Mouse (Mus musculus): ENCODE results near the gene C77080. TPM values are rescaled to one million over a fixed set of nuclear protein-coding genes. Genes with fewer than 3 reads are reported as not detected.

Gene C77080
- polyA plus RNA-seq, 1 experiment from 2014 or later: 4.3 TPM

GRCm38 (mm10) chr4:129263225-129264021 is 2.2 kb upstream of the C77080 start:
- DNase-seq (ENCODE audit: low spot score): no peak
- Histone ChIP-seq H3K36me3 (ENCODE audit: control insufficient read depth, insufficient read depth, low read length) (no peaks in the 10 kb centered on the region), H3K9ac (ENCODE audit: low read length) (0 out of 2 replicates have a peak overlapping the region, but pooled peaks have one; percentile 10), H3K4me2 (ENCODE audit: low read depth) (no peak overlapping the region), H3K27ac (ENCODE audit: low read depth, low read length) (no peak overlapping the region), H3K9me3 (ENCODE audit: control insufficient read depth, low read length) (no peaks in the 10 kb centered on the region), H3K27me3 (ENCODE audit: control insufficient read depth, insufficient read depth, low read length) (no peaks in the 10 kb centered on the region), H3K4me3 (ENCODE audit: low read depth, low read length) (no peak overlapping the region), H3K4me1 (ENCODE audit: control insufficient read depth, insufficient read depth, low read length) (peaks cover 8% of the 10 kb centered on the region)
- no peak for ATAC-seq (ENCODE audit: insufficient read depth, low FRiP score, low TSS enrichment)
- 36% methylated on average over 19 of the region's 19 CpGs for WGBS

GRCm38 (mm10) chr4:129260678-129261077 is 526 bp downstream of the C77080 start:
- WGBS: 25% methylated on average over 6 of the region's 6 CpGs
- Histone ChIP-seq H3K4me3 (ENCODE audit: low read depth, low read length) (no peak overlapping the region), H3K27me3 (ENCODE audit: control insufficient read depth, insufficient read depth, low read length) (no peaks in the 10 kb centered on the region), H3K4me1 (ENCODE audit: control insufficient read depth, insufficient read depth, low read length) (peaks cover 10% of the 10 kb centered on the region), H3K9me3 (ENCODE audit: control insufficient read depth, low read length) (no peaks in the 10 kb centered on the region), H3K36me3 (ENCODE audit: control insufficient read depth, insufficient read depth, low read length) (no peaks in the 10 kb centered on the region), H3K27ac (ENCODE audit: low read depth, low read length) (no peak overlapping the region), H3K4me2 (ENCODE audit: low read depth) (no peak overlapping the region), H3K9ac (ENCODE audit: low read length) (0 out of 2 replicates have a peak overlapping the region, but pooled peaks have one; percentile 1)
- no peak for ATAC-seq (ENCODE audit: insufficient read depth, low FRiP score, low TSS enrichment)
- no peak for DNase-seq (ENCODE audit: low spot score)

GRCm38 (mm10) chr4:129259101-129259500 is 2.1 kb downstream of the C77080 start:
- Histone ChIP-seq H3K4me2 (ENCODE audit: low read depth) (no peak overlapping the region), H3K27ac (ENCODE audit: low read depth, low read length) (no peak overlapping the region), H3K9ac (ENCODE audit: low read length) (no peak overlapping the region), H3K36me3 (ENCODE audit: control insufficient read depth, insufficient read depth, low read length) (no peaks in the 10 kb centered on the region), H3K27me3 (ENCODE audit: control insufficient read depth, insufficient read depth, low read length) (no peaks in the 10 kb centered on the region), H3K9me3 (ENCODE audit: control insufficient read depth, low read length) (no peaks in the 10 kb centered on the region), H3K4me1 (ENCODE audit: control insufficient read depth, insufficient read depth, low read length) (peaks cover 10% of the 10 kb centered on the region), H3K4me3 (ENCODE audit: low read depth, low read length) (no peak overlapping the region)
- 75% methylated on average over 4 of the region's 4 CpGs for WGBS
- no peak for DNase-seq (ENCODE audit: low spot score)
- ATAC-seq (ENCODE audit: insufficient read depth, low FRiP score, low TSS enrichment): no peak

GRCm38 (mm10) chr4:129256450-129257380 is 4.5 kb downstream of the C77080 start:
- Histone ChIP-seq H3K4me1 (ENCODE audit: control insufficient read depth, insufficient read depth, low read length) (peaks cover 6% of the 10 kb centered on the region), H3K4me2 (ENCODE audit: low read depth) (no peak overlapping the region), H3K9ac (ENCODE audit: low read length) (no peak overlapping the region), H3K4me3 (ENCODE audit: low read depth, low read length) (no peak overlapping the region), H3K9me3 (ENCODE audit: control insufficient read depth, low read length) (no peaks in the 10 kb centered on the region), H3K36me3 (ENCODE audit: control insufficient read depth, insufficient read depth, low read length) (no peaks in the 10 kb centered on the region), H3K27me3 (ENCODE audit: control insufficient read depth, insufficient read depth, low read length) (no peaks in the 10 kb centered on the region), H3K27ac (ENCODE audit: low read depth, low read length) (0 out of 2 replicates have a peak overlapping the region, but pooled peaks have one; percentile 11)
- WGBS: 32% methylated on average over 8 of the region's 8 CpGs
- DNase-seq (ENCODE audit: low spot score) (peak; percentile 45), ATAC-seq (ENCODE audit: insufficient read depth, low FRiP score, low TSS enrichment) (no peak)

- Histone ChIP-seq H3K9me3 (ENCODE audit: control insufficient read depth, low read length) (no peaks in the 10 kb centered on the region), H3K27ac (ENCODE audit: low read depth, low read length) (no peak overlapping the region), H3K4me2 (ENCODE audit: low read depth) (no peak overlapping the region), H3K4me3 (ENCODE audit: low read depth, low read length) (no peak overlapping the region), H3K36me3 (ENCODE audit: control insufficient read depth, insufficient read depth, low read length) (no peaks in the 10 kb centered on the region), H3K27me3 (ENCODE audit: control insufficient read depth, insufficient read depth, low read length) (peaks cover 9% of the 10 kb centered on the region; the same call in 1 of the 2 replicates), H3K9ac (ENCODE audit: low read length) (no peak overlapping the region), H3K4me1 (ENCODE audit: control insufficient read depth, insufficient read depth, low read length) (peaks cover 11% of the 10 kb centered on the region; the same call in 1 of the 2 replicates)
- WGBS: 90% methylated on average over 3 of the region's 3 CpGs
- no peak for ATAC-seq (ENCODE audit: insufficient read depth, low FRiP score, low TSS enrichment)
- DNase-seq (ENCODE audit: low spot score): no peak
These were observed 6.6 kb downstream of the C77080 start for GRCm38 (mm10) chr4:129254571-129254970.

- H3K27me3 ChIP-seq (ENCODE audit: control insufficient read depth, insufficient read depth, low read length): peaks cover 27% of the 10 kb centered on the region
- no peak for ATAC-seq (ENCODE audit: insufficient read depth, low FRiP score, low TSS enrichment)
- DNase-seq (ENCODE audit: low spot score): no peak
- 89% methylated on average over 2 of the region's 2 CpGs for WGBS
- no peak overlapping the region for H3K4me3 ChIP-seq (ENCODE audit: low read depth, low read length)
- H3K4me2 ChIP-seq (ENCODE audit: low read depth): no peak overlapping the region
- no peaks in the 10 kb centered on the region for H3K9me3 ChIP-seq (ENCODE audit: control insufficient read depth, low read length)
- H3K36me3 ChIP-seq (ENCODE audit: control insufficient read depth, insufficient read depth, low read length): no peaks in the 10 kb centered on the region
- no peak overlapping the region for H3K27ac ChIP-seq (ENCODE audit: low read depth, low read length)
- H3K9ac ChIP-seq (ENCODE audit: low read length): no peak overlapping the region
- H3K4me1 ChIP-seq (ENCODE audit: control insufficient read depth, insufficient read depth, low read length): peaks cover 15% of the 10 kb centered on the region
These were observed 8.7 kb downstream of the C77080 start for GRCm38 (mm10) chr4:129252492-129252891.

- H3K4me2 ChIP-seq (ENCODE audit: low read depth): peak overlapping the region; percentile 23
- peak overlapping the region; percentile 7; the same call in 1 of the 2 replicates for H3K9ac ChIP-seq (ENCODE audit: low read length)
- peaks cover 36% of the 10 kb centered on the region for H3K27me3 ChIP-seq (ENCODE audit: control insufficient read depth, insufficient read depth, low read length)
- H3K36me3 ChIP-seq (ENCODE audit: control insufficient read depth, insufficient read depth, low read length): no peaks in the 10 kb centered on the region
- no peak overlapping the region for H3K4me3 ChIP-seq (ENCODE audit: low read depth, low read length)
- no peak overlapping the region for H3K27ac ChIP-seq (ENCODE audit: low read depth, low read length)
- H3K9me3 ChIP-seq (ENCODE audit: control insufficient read depth, low read length): no peaks in the 10 kb centered on the region
- 1% methylated on average over 15 of the region's 15 CpGs for WGBS
- peak; percentile 48 for DNase-seq (ENCODE audit: low spot score)
- H3K4me1 ChIP-seq (ENCODE audit: control insufficient read depth, insufficient read depth, low read length): peaks cover 15% of the 10 kb centered on the region
- peak; percentile 41; the same call in 1 of the 2 replicates for ATAC-seq (ENCODE audit: insufficient read depth, low FRiP score, low TSS enrichment)
These were observed 9.6 kb downstream of the C77080 start for GRCm38 (mm10) chr4:129251482-129252125.

- DNase-seq (ENCODE audit: low spot score) (no peak), ATAC-seq (ENCODE audit: insufficient read depth, low FRiP score, low TSS enrichment) (no peak)
- WGBS: 13% methylated on average over 15 of the region's 15 CpGs
- H3K4me3 ChIP-seq (ENCODE audit: low read depth, low read length): no peak overlapping the region
- no peaks in the 10 kb centered on the region for H3K36me3 ChIP-seq (ENCODE audit: control insufficient read depth, insufficient read depth, low read length)
- H3K9ac ChIP-seq (ENCODE audit: low read length): peak overlapping the region; percentile 7; the same call in 1 of the 2 replicates
- H3K4me1 ChIP-seq (ENCODE audit: control insufficient read depth, insufficient read depth, low read length): peaks cover 12% of the 10 kb centered on the region
- peak overlapping the region; percentile 23 for H3K4me2 ChIP-seq (ENCODE audit: low read depth)
- peaks cover 41% of the 10 kb centered on the region for H3K27me3 ChIP-seq (ENCODE audit: control insufficient read depth, insufficient read depth, low read length)
- H3K9me3 ChIP-seq (ENCODE audit: control insufficient read depth, low read length): no peaks in the 10 kb centered on the region
- no peak overlapping the region for H3K27ac ChIP-seq (ENCODE audit: low read depth, low read length)
These were observed 10.3 kb downstream of the C77080 start for GRCm38 (mm10) chr4:129250759-129251481.

Data from neural tube, embryonic 11.5 days (tissue).